Mouse (Mus musculus): ENCODE results near the gene Eef2. TPM values are rescaled to one million over a fixed set of nuclear protein-coding genes. Genes with fewer than 3 reads are reported as not detected.

Eef2 gene
- polyA plus RNA-seq, 1 experiment: 3,891 TPM

DNA sequence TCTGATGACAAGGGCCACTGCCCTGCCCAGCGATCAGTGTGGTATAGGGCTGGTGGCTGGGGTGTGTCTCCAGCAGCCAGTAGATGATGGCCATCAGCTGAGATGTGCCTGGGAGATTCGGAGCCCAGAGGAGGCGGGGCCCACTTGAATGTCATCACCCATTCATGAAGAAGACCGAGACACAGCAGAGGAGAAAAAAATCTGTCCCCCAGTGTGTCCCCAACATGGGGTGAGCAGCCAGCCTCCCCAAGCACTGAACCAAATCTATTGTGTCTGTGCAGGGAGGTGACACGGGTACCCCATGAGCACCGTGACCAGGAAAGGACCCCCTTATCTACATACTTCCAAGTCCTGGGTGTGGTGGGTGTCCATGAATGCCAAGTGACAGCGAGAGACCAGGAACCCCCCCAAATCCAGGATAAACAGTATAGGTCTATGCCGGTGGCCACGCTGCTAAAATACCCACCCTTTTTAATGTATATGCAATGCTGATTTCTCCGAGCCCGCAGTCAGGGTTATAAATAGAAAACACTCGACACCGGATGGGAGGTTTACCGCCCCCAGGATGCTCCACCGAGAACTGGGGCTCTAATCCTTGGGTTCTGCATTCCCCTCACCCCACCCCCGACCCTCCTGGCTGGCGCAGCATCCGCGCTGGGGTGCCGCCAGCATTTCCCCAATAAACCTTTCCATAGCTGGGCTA is 53.5 kb downstream of the Eef2 start:
- Histone ChIP-seq H3K79me2 (ENCODE audit: control insufficient read depth, insufficient read depth) (no peaks in the 10 kb centered on the region), H3K27me3 (ENCODE audit: control insufficient read depth, insufficient read depth, insufficient read length) (peaks cover 6% of the 10 kb centered on the region), H3K4me2 (ENCODE audit: low read depth) (peak overlapping the region; percentile 24), H3ac (ENCODE audit: control insufficient read depth, insufficient read length) (no peak overlapping the region), H3K4me3 (no peak overlapping the region), H3K36me3 (ENCODE audit: control insufficient read depth, insufficient read depth) (no peaks in the 10 kb centered on the region)
- TF ChIP-seq SRF (IDR thresholded peaks at IDR 0.05; ENCODE audit: control insufficient read depth, insufficient read length, low read depth) (no peak), MAX (IDR thresholded peaks at IDR 0.05; ENCODE audit: low read depth) (no peak), MYOD1 (IDR thresholded peaks at IDR 0.05; ENCODE audit: control insufficient read depth in 1 of 3, insufficient read length in 2 of 3, low read depth in 2 of 3) (no peak)

DNA sequence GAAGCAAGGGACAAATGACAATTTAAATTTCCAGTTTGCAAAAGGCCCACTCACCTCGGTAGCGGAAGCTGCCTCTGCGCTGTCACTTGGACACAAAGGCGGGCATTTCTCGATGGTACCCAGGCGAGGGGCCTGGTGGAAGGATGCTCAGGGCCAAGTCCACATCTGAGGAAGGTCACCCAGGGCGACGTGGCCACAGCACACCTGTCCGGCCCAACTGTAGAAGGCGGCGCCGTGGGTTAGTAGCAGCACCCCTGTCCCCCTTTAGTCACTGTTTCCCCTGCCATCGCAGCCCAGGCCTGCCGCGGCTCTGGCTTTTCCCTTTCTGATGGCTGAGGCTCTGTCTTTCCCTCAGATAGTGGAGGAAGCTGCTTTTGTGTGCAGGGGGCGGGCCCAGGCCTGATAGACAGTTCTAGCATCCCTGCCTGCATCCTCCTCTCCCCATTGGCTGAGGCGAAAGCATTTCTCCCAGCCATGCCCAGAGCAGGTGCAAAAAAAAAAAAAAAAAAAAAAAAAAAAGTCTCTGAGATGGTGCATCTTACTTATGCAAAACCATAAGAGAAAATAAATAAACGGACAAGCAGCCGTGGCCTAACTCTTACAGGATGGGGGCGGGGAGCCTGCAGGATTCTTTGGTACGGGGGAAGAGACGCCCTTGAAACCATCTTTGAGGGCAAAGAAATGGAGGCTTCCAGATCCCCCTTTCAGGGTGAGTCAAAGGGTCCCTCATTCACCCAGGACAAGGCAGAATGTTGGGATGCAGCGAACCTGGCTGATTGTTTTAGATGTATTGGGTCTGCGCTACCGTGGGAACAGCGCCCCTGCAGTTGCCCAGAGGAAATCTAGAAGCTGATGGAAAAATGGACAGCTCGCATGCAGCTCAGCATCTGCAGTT is 54.3 kb downstream of the Eef2 start, which contains the start of gene Atcay:
Atcay (minus strand) TSS at position 396 of the 895 bp plus-strand sequence.
- Histone ChIP-seq H3K79me2 (ENCODE audit: control insufficient read depth, insufficient read depth) (no peaks in the 10 kb centered on the region), H3ac (ENCODE audit: control insufficient read depth, insufficient read length) (no peak within 1 kb of the TSS), H3K36me3 (ENCODE audit: control insufficient read depth, insufficient read depth) (no peaks in the 10 kb centered on the region), H3K4me3 (no peak within 1 kb of the TSS), H3K4me2 (ENCODE audit: low read depth) (peak within 1 kb of the TSS; percentile 24), H3K27me3 (ENCODE audit: control insufficient read depth, insufficient read depth, insufficient read length) (peaks cover 6% of the 10 kb centered on the region)
- TF ChIP-seq E2F4 (IDR thresholded peaks at IDR 0.05; ENCODE audit: insufficient read depth) (no peak), REST (IDR thresholded peaks at IDR 0.05; ENCODE audit: insufficient read depth, insufficient read length) (no peak), POLR2AphosphoS2 (IDR thresholded peaks at IDR 0.05; ENCODE audit: insufficient read length, low read depth) (no peak), SRF (IDR thresholded peaks at IDR 0.05; ENCODE audit: control insufficient read depth, insufficient read length, low read depth) (no peak), MYOD1 (IDR thresholded peaks at IDR 0.05; ENCODE audit: control insufficient read depth in 1 of 3, insufficient read length in 2 of 3, low read depth in 2 of 3) (no peak), MAX (IDR thresholded peaks at IDR 0.05; ENCODE audit: low read depth) (no peak), TCF3 (IDR thresholded peaks at IDR 0.05; ENCODE audit: insufficient read length, low read depth) (no peak), CEBPB (IDR thresholded peaks at IDR 0.05; ENCODE audit: insufficient read depth, poor library complexity, severe bottlenecking) (no peak), MYOG (IDR thresholded peaks at IDR 0.05; ENCODE audit: control insufficient read depth in 1 of 3, insufficient read depth in 1 of 3, insufficient read length in 2 of 3, low read depth in 2 of 3) (no peak), TCF12 (IDR thresholded peaks at IDR 0.05; ENCODE audit: insufficient read depth, poor library complexity, severe bottlenecking) (no peak), POLR2A (IDR thresholded peaks at IDR 0.05; ENCODE audit: insufficient read length, low read depth) (no peak), USF1 (IDR thresholded peaks at IDR 0.05; ENCODE audit: low read depth) (no peak)

DNA sequence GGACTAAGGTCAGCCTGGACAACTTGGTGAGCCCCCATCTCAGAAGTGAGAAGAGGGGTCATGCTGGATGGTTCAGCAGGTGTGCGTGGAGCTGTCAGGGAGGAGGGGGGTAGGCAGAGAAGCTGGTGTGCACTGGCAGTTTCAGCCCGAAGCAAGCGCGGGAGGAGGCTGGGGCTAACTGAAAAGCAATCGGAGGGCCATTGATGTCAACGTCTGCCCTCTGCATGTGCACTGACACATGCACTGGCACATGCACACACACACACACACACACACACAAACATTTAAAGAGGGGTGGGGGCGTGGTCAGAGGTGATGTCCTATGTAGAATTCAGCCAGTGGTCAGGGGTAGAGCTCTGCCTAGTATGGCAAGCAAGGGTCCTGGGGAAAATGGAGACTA is 55.0 kb downstream of the Eef2 start:
- H3K79me2 ChIP-seq (ENCODE audit: control insufficient read depth, insufficient read depth): no peaks in the 10 kb centered on the region
- H3ac ChIP-seq (ENCODE audit: control insufficient read depth, insufficient read length): no peak overlapping the region
- no peak for TF ChIP-seq MAX (IDR thresholded peaks at IDR 0.05; ENCODE audit: low read depth)
- TF ChIP-seq REST (IDR thresholded peaks at IDR 0.05; ENCODE audit: insufficient read depth, insufficient read length): no peak
- no peak for TF ChIP-seq USF1 (IDR thresholded peaks at IDR 0.05; ENCODE audit: low read depth)
- no peak for TF ChIP-seq SRF (IDR thresholded peaks at IDR 0.05; ENCODE audit: control insufficient read depth, insufficient read length, low read depth)
- TF ChIP-seq E2F4 (IDR thresholded peaks at IDR 0.05; ENCODE audit: insufficient read depth): no peak
- TF ChIP-seq TCF3 (IDR thresholded peaks at IDR 0.05; ENCODE audit: insufficient read length, low read depth): no peak
- TF ChIP-seq CEBPB (IDR thresholded peaks at IDR 0.05; ENCODE audit: insufficient read depth, poor library complexity, severe bottlenecking): no peak
- TF ChIP-seq POLR2A (IDR thresholded peaks at IDR 0.05; ENCODE audit: insufficient read length, low read depth): no peak
- no peak for TF ChIP-seq MYOG (IDR thresholded peaks at IDR 0.05; ENCODE audit: control insufficient read depth in 1 of 3, insufficient read depth in 1 of 3, insufficient read length in 2 of 3, low read depth in 2 of 3)
- TF ChIP-seq TCF12 (IDR thresholded peaks at IDR 0.05; ENCODE audit: insufficient read depth, poor library complexity, severe bottlenecking): no peak
- no peak for TF ChIP-seq POLR2AphosphoS2 (IDR thresholded peaks at IDR 0.05; ENCODE audit: insufficient read length, low read depth)
- TF ChIP-seq MYOD1 (IDR thresholded peaks at IDR 0.05; ENCODE audit: control insufficient read depth in 1 of 3, insufficient read length in 2 of 3, low read depth in 2 of 3): no peak
- no peak overlapping the region for H3K4me2 ChIP-seq (ENCODE audit: low read depth)
- H3K27me3 ChIP-seq (ENCODE audit: control insufficient read depth, insufficient read depth, insufficient read length): peaks cover 6% of the 10 kb centered on the region
- no peaks in the 10 kb centered on the region for H3K36me3 ChIP-seq (ENCODE audit: control insufficient read depth, insufficient read depth)
- no peak overlapping the region for H3K4me3 ChIP-seq

Other genes starting within 250 kb of the Eef2 start
- gene Gadd45b, start 246.6 kb upstream of the Eef2 start, polyA plus RNA-seq (2012; fragmentation: generic; extraction: Trizol): 52.2 TPM
- 0.47 TPM for gene Gng7, start 161.7 kb upstream of the Eef2 start, polyA plus RNA-seq (2012; fragmentation: generic; extraction: Trizol)
- gene Diras1, start 151.0 kb upstream of the Eef2 start, polyA plus RNA-seq (2012; fragmentation: generic; extraction: Trizol): 0.42 TPM
- gene Slc39a3, start 139.2 kb upstream of the Eef2 start, polyA plus RNA-seq (2012; fragmentation: generic; extraction: Trizol): 21.8 TPM
- gene Sgta, start 116.5 kb upstream of the Eef2 start, polyA plus RNA-seq (2012; fragmentation: generic; extraction: Trizol): 192 TPM
- gene Thop1, start 106.6 kb upstream of the Eef2 start, polyA plus RNA-seq (2012; fragmentation: generic; extraction: Trizol): 139 TPM
- gene Creb3l3, start 77.8 kb upstream of the Eef2 start, polyA plus RNA-seq (2012; fragmentation: generic; extraction: Trizol): 0.14 TPM
- 126 TPM for gene Map2k2, start 70.7 kb upstream of the Eef2 start, polyA plus RNA-seq (2012; fragmentation: generic; extraction: Trizol)
- 26.1 TPM for gene Zbtb7a, start 41.4 kb upstream of the Eef2 start, polyA plus RNA-seq (2012; fragmentation: generic; extraction: Trizol)
- 43.2 TPM for gene Pias4, start 8.7 kb upstream of the Eef2 start, polyA plus RNA-seq (2012; fragmentation: generic; extraction: Trizol)
- gene Dapk3, start 6.4 kb downstream of the Eef2 start, polyA plus RNA-seq (2012; fragmentation: generic; extraction: Trizol): 120 TPM
- 0.12 TPM for gene 4930442H23Rik, start 7.2 kb downstream of the Eef2 start, polyA plus RNA-seq (2012; fragmentation: generic; extraction: Trizol)
- 52.3 TPM for gene Nmrk2, start 25.4 kb downstream of the Eef2 start, polyA plus RNA-seq (2012; fragmentation: generic; extraction: Trizol)
- gene Atcay, start 54.2 kb downstream of the Eef2 start, polyA plus RNA-seq (2012; fragmentation: generic; extraction: Trizol): 0.11 TPM
- 2.3 TPM for gene Zfr2, start 56.5 kb downstream of the Eef2 start, polyA plus RNA-seq (2012; fragmentation: generic; extraction: Trizol)
- gene Matk, start 76.3 kb downstream of the Eef2 start, polyA plus RNA-seq (2012; fragmentation: generic; extraction: Trizol): 0.67 TPM
- gene Mrpl54, start 90.3 kb downstream of the Eef2 start, polyA plus RNA-seq (2012; fragmentation: generic; extraction: Trizol): 167 TPM
- gene Apba3, start 90.3 kb downstream of the Eef2 start, polyA plus RNA-seq (2012; fragmentation: generic; extraction: Trizol): 166 TPM
- 0.17 TPM for gene Tjp3, start 115.0 kb downstream of the Eef2 start, polyA plus RNA-seq (2012; fragmentation: generic; extraction: Trizol)
- gene Pip5k1c, start 116.3 kb downstream of the Eef2 start, polyA plus RNA-seq (2012; fragmentation: generic; extraction: Trizol): 23.3 TPM
- gene Cactin, start 144.5 kb downstream of the Eef2 start, polyA plus RNA-seq (2012; fragmentation: generic; extraction: Trizol): 31.3 TPM
- gene Tbxa2r, start 152.1 kb downstream of the Eef2 start, polyA plus RNA-seq (2012; fragmentation: generic; extraction: Trizol): 0.16 TPM
- 0.10 TPM for gene Gipc3, start 166.6 kb downstream of the Eef2 start, polyA plus RNA-seq (2012; fragmentation: generic; extraction: Trizol)
- 80.2 TPM for gene Hmg20b, start 173.8 kb downstream of the Eef2 start, polyA plus RNA-seq (2012; fragmentation: generic; extraction: Trizol)
- 21.7 TPM for gene Mfsd12, start 180.9 kb downstream of the Eef2 start, polyA plus RNA-seq (2012; fragmentation: generic; extraction: Trizol)
- gene 4930404N11Rik, start 189.2 kb downstream of the Eef2 start, polyA plus RNA-seq (2012; fragmentation: generic; extraction: Trizol): 0.92 TPM
- gene Fzr1, start 201.9 kb downstream of the Eef2 start, polyA plus RNA-seq (2012; fragmentation: generic; extraction: Trizol): 42.0 TPM
- 103 TPM for gene Dohh, start 207.8 kb downstream of the Eef2 start, polyA plus RNA-seq (2012; fragmentation: generic; extraction: Trizol)
- 1.7 TPM for gene Gm48551, start 207.8 kb downstream of the Eef2 start, polyA plus RNA-seq (2012; fragmentation: generic; extraction: Trizol)
- gene Gm48552, start 212.4 kb downstream of the Eef2 start, polyA plus RNA-seq (2012; fragmentation: generic; extraction: Trizol): 0.73 TPM
- gene Smim24, start 216.4 kb downstream of the Eef2 start, polyA plus RNA-seq (2012; fragmentation: generic; extraction: Trizol): 0.30 TPM